Comparison of ENCODE assay signal across 8 mouse cellular contexts in the genomic region with DNA sequence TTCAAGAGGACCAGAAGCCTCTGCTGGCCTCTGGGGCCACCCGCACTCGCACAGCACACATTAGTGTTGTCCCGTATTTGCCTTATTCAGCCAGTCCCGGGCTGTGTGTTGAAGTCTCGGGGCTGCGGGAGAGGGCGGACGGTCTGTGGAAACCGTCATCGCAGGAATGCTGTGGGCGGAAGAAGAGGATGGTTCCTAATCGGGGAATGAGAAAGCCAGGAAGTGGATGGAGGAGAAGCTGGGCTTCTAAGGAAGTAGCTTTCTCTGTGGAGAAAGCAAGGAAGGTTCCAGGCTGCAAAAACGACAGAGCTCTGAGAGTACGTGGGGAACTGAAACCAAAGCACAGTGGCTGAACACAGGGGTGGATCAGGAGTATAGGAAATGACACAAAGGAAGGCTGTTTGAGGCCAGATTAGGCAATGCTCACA. TPM values are rescaled to one million over a fixed set of nuclear protein-coding genes. Genes with fewer than 3 reads are reported as not detected.
DNase-seq lines count a peak whose midpoint lies in the region; ATAC-seq and TF ChIP-seq lines count a peak whose summit lies in the region.

No protein-coding gene starts in this region.

- H3K27ac ChIP-seq in layer of hippocampus, adult 2 months: peak overlapping the region; percentile 61; the same call in 1 of the 2 replicates
- peak overlapping the region; percentile 95 for H3K27ac ChIP-seq in bone marrow macrophage, adult 2 months (ENCODE audit: insufficient read depth, low read depth, low read length)
- peak overlapping the region; percentile 72 for H3K27ac ChIP-seq in heart, embryonic 15.5 days
- no peak overlapping the region for H3K27ac ChIP-seq in limb, embryonic 13.5 days

- no peak for TF ChIP-seq POLR2A in bone marrow macrophage, adult 2 months (IDR thresholded peaks at IDR 0.05; ENCODE audit: borderline replicate concordance, low read depth, low read length)
- no peak for TF ChIP-seq POLR2A in myocyte (IDR thresholded peaks at IDR 0.05; ENCODE audit: insufficient read length, low read depth)

- peak overlapping the region; percentile 35 for H3K4me3 ChIP-seq in layer of hippocampus, adult 2 months
- H3K4me3 ChIP-seq in bone marrow macrophage, adult 2 months (ENCODE audit: insufficient read depth, low read length): peak overlapping the region; percentile 56
- peak overlapping the region; percentile 43 for H3K4me3 ChIP-seq in heart, embryonic 15.5 days
- H3K4me3 ChIP-seq in limb, embryonic 13.5 days: no peak overlapping the region
- H3K4me3 ChIP-seq in myocyte: no peak overlapping the region

- no peaks in the 10 kb centered on the region for H3K36me3 ChIP-seq in heart, embryonic 15.5 days
- no peaks in the 10 kb centered on the region for H3K36me3 ChIP-seq in limb, embryonic 13.5 days
- no peaks in the 10 kb centered on the region for H3K36me3 ChIP-seq in myocyte (ENCODE audit: control insufficient read depth, insufficient read depth)

- H3K79me2 ChIP-seq in myocyte (ENCODE audit: control insufficient read depth, insufficient read depth): no peaks in the 10 kb centered on the region

- WGBS in heart, embryonic 15.5 days: 21% methylated on average over 14 of the region's 14 CpGs
- 58% methylated on average over 14 of the region's 14 CpGs for WGBS in limb, embryonic 13.5 days

- no peaks in the 10 kb centered on the region for H3K9me3 ChIP-seq in heart, embryonic 15.5 days (replicated peaks)
- no peaks in the 10 kb centered on the region for H3K9me3 ChIP-seq in limb, embryonic 13.5 days

- no peak for DNase-seq in layer of hippocampus, adult 2 months (ENCODE audit: low spot score in 2 of 2)
- DNase-seq in layer of hippocampus, postnatal 25 days (ENCODE audit: extremely low spot score in 1 of 2, low spot score in 1 of 2): no peak
- no peak for DNase-seq in c-Kit-positive CD71-positive TER-119-positive erythroid progenitor cells, embryonic 14.5 days (ENCODE audit: low spot score)

- peak overlapping the region; percentile 65 for H3K4me2 ChIP-seq in heart, embryonic 15.5 days
- peak overlapping the region; percentile 41 for H3K4me2 ChIP-seq in limb, embryonic 13.5 days (replicated peaks)
- H3K4me2 ChIP-seq in myocyte (ENCODE audit: low read depth): peak overlapping the region; percentile 72

- no peak for TF ChIP-seq CTCF in layer of hippocampus, adult 2 months (conservative IDR thresholded peaks at IDR 0.05)
- TF ChIP-seq CTCF in bone marrow macrophage, adult 2 months (IDR thresholded peaks at IDR 0.05; ENCODE audit: low read depth, low read length): no peak

- H3K4me1 ChIP-seq in bone marrow macrophage, adult 2 months (ENCODE audit: control insufficient read depth, insufficient read depth, low read length): peaks cover 76% of the 10 kb centered on the region
- peaks cover 24% of the 10 kb centered on the region for H3K4me1 ChIP-seq in heart, embryonic 15.5 days (replicated peaks)
- H3K4me1 ChIP-seq in limb, embryonic 13.5 days: peaks cover 18% of the 10 kb centered on the region

- H3K9ac ChIP-seq in heart, embryonic 15.5 days: peak overlapping the region; percentile 32; the same call in 1 of the 2 replicates
- H3K9ac ChIP-seq in limb, embryonic 13.5 days: no peak overlapping the region

- no peak overlapping the region for H3ac ChIP-seq in myocyte (ENCODE audit: control insufficient read depth, insufficient read length)

- 0 out of 2 replicates have a peak, but pooled peaks have one; percentile 38 for ATAC-seq in heart, embryonic 15.5 days (replicated peaks; ENCODE audit: insufficient number of reproducible peaks, insufficient read depth, low FRiP score, low read depth)
- 0 out of 2 replicates have a peak, but pooled peaks have one; percentile 33 for ATAC-seq in limb, embryonic 13.5 days (ENCODE audit: low FRiP score, low read depth)
- ATAC-seq in erythroid progenitor cell, adult 5-6 weeks (replicated peaks; ENCODE audit: low FRiP score, poor library complexity, severe bottlenecking): no peak

- no peaks in the 10 kb centered on the region for H3K27me3 ChIP-seq in heart, embryonic 15.5 days
- H3K27me3 ChIP-seq in limb, embryonic 13.5 days: 0 out of 2 replicates have a peak, but pooled peaks cover 2% of the 10 kb centered on the region
- no peaks in the 10 kb centered on the region for H3K27me3 ChIP-seq in myocyte (ENCODE audit: control insufficient read depth, insufficient read depth, insufficient read length)

TF ChIP-seq in myocyte, 11 proteins besides CTCF, POLR2A, EP300 and RAD21:
- TF ChIP-seq USF1 (IDR thresholded peaks at IDR 0.05; ENCODE audit: low read depth) (no peak), MYOG (IDR thresholded peaks at IDR 0.05; ENCODE audit: control insufficient read depth in 1 of 3, insufficient read depth in 1 of 3, insufficient read length in 2 of 3, low read depth in 2 of 3) (no peak), CEBPB (IDR thresholded peaks at IDR 0.05; ENCODE audit: insufficient read depth, poor library complexity, severe bottlenecking) (no peak), TCF12 (IDR thresholded peaks at IDR 0.05; ENCODE audit: insufficient read depth, poor library complexity, severe bottlenecking) (no peak), REST (IDR thresholded peaks at IDR 0.05; ENCODE audit: insufficient read depth, insufficient read length) (no peak), POLR2AphosphoS2 (IDR thresholded peaks at IDR 0.05; ENCODE audit: insufficient read length, low read depth) (no peak), E2F4 (IDR thresholded peaks at IDR 0.05; ENCODE audit: insufficient read depth) (no peak), SRF (IDR thresholded peaks at IDR 0.05; ENCODE audit: control insufficient read depth, insufficient read length, low read depth) (no peak)

RNA-seq across cellular contexts. Expression of a gene that starts 43.6 kb away (rescaled TPM):
- total RNA-seq in layer of hippocampus, adult 2 months (2021): not detected
- under 1 TPM in 1 of 2 experiments, not detected in 1; 0.14 TPM for total RNA-seq in layer of hippocampus, postnatal 25 days (2021)
- polyA plus RNA-seq in bone marrow macrophage, adult 2 months (2012; ENCODE audit: insufficient read depth, insufficient read length, missing spikeins): 0.24 and 0.25 TPM in 2 replicates
- polyA plus RNA-seq in heart, embryonic 15.5 days (2015; fragmentation: Nextera tagmentation; extraction: Ambion mirVana): 0.21 and 2.0 TPM in 2 replicates
- polyA plus RNA-seq in limb, embryonic 13.5 days (2015; fragmentation: Nextera tagmentation; extraction: Ambion mirVana): 0.11 and 0.18 TPM in 2 replicates
- 0.01 TPM for polyA plus RNA-seq in myocyte (2012; fragmentation: generic; extraction: Trizol)
- total RNA-seq in erythroid progenitor cell, adult 5-6 weeks (2015; ENCODE audit: low replicate concordance): 5.9 TPM in 1 of 2 replicates, not detected in the other
- total RNA-seq in erythroid progenitor cell, adult 5-6 weeks (2017; ENCODE audit: low replicate concordance): 1.3 TPM in 1 of 2 replicates, not detected in the other

Comparison
In these comparisons a context has a peak if more than half of its experiments do, and no peak if none do; other contexts are left out.
1. H3K4me3 ChIP-seq: peak in layer of hippocampus, adult 2 months (single experiment), bone marrow macrophage, adult 2 months (single experiment) and heart, embryonic 15.5 days (single experiment); none in limb, embryonic 13.5 days (single experiment) and myocyte (single experiment).
2. Peak in every context shown above with its lines, with median percentiles within 50 percentile points of each other: H3K4me2 ChIP-seq.